Mouse (Mus musculus) hindlimb bud, embryonic 11.5 days (tissue): ENCODE results near the gene Slc5a8.

Experiments used
- DNase-seq: peaks from one replicate; pipeline ENCODE4 v3.0.0-alpha.2; 2012; ENCODE audit warnings: low read depth, low spot score; ENCODE audit errors: extremely low spot score

The Slc5a8 gene

GRCm38 (mm10) chr10:88885632-88886090 is at the start of gene Slc5a8:
Gene Slc5a8 (plus strand): TSS chr10:88885992.
- DNase-seq = no peak

- no peak for DNase-seq
Observed at GRCm38 (mm10) chr10:88848876-88849476, 36.8 kb upstream of the Slc5a8 start.

GRCm38 (mm10) chr10:88849976-88850375 is 35.8 kb upstream of the Slc5a8 start:
- no peak for DNase-seq

GRCm38 (mm10) chr10:88853326-88853725 is 32.5 kb upstream of the Slc5a8 start:
- DNase-seq = no peak

GRCm38 (mm10) chr10:88860911-88861310 is 24.9 kb upstream of the Slc5a8 start:
- no peak for DNase-seq

GRCm38 (mm10) chr10:88861416-88861815 is 24.4 kb upstream of the Slc5a8 start:
- no peak for DNase-seq

- DNase-seq = no peak
Observed at GRCm38 (mm10) chr10:88862293-88862692, 23.5 kb upstream of the Slc5a8 start.

GRCm38 (mm10) chr10:88866017-88866416 is 19.8 kb upstream of the Slc5a8 start:
- DNase-seq = no peak

- no peak for DNase-seq
Observed at GRCm38 (mm10) chr10:88874870-88875269, 10.9 kb upstream of the Slc5a8 start.

GRCm38 (mm10) chr10:88877421-88877820 is 8.4 kb upstream of the Slc5a8 start:
- no peak for DNase-seq

- DNase-seq = no peak
Observed at GRCm38 (mm10) chr10:88883721-88884120, 2.1 kb upstream of the Slc5a8 start.

- no peak for DNase-seq
Observed at GRCm38 (mm10) chr10:88884836-88885235, 956 bp upstream of the Slc5a8 start.

- no peak for DNase-seq
Observed at GRCm38 (mm10) chr10:88886114-88886513, 322 bp downstream of the Slc5a8 start.

- no peak for DNase-seq
Observed at GRCm38 (mm10) chr10:88888376-88888775, 2.6 kb downstream of the Slc5a8 start.

- DNase-seq = no peak
Observed at GRCm38 (mm10) chr10:88891410-88891809, 5.6 kb downstream of the Slc5a8 start.

GRCm38 (mm10) chr10:88892560-88893087 is 6.8 kb downstream of the Slc5a8 start:
- no peak for DNase-seq

GRCm38 (mm10) chr10:88897032-88897431 is 11.2 kb downstream of the Slc5a8 start:
- DNase-seq = no peak

- no peak for DNase-seq
Observed at GRCm38 (mm10) chr10:88949649-88950296, 64.0 kb downstream of the Slc5a8 start.

GRCm38 (mm10) chr10:88950297-88950653 is 64.5 kb downstream of the Slc5a8 start:
- no peak for DNase-seq

GRCm38 (mm10) chr10:88960791-88961190 is 75.0 kb downstream of the Slc5a8 start:
- no peak for DNase-seq

- no peak for DNase-seq
Observed at GRCm38 (mm10) chr10:88968586-88968985, 82.8 kb downstream of the Slc5a8 start.

GRCm38 (mm10) chr10:88970951-88971725 is 85.3 kb downstream of the Slc5a8 start:
- no peak for DNase-seq
